15 mouse cellular contexts compared by ENCODE assay signal in genomic region chr4:8232393-8233111, GRCm38 (mm10). TPM values are rescaled to one million over a fixed set of nuclear protein-coding genes. Genes with fewer than 3 reads are reported as not detected.
DNase-seq lines count a peak whose midpoint lies in the region; ATAC-seq and TF ChIP-seq lines count a peak whose summit lies in the region.
"Had no signal": no experiment of that assay in that cellular context is flagged by ENCODE, and none has a peak within 500 bp of the region (broad histone marks: within the 10 kb centered on the region; RNA-seq: fewer than 3 reads in every experiment).

No protein-coding gene starts in this region.

- ATAC-seq in liver, embryonic 16.5 days (ENCODE audit: low read depth), result 0 out of 2 replicates have a peak, but pooled peaks have one; percentile 21
- no peak for ATAC-seq in liver, postnatal 0 days
- peak; percentile 58 for ATAC-seq in intestine, embryonic 16.5 days
- ATAC-seq: activated CD4-positive, CD25-positive, alpha-beta regulatory T cell, adult 4 months had no signal

- TF ChIP-seq EP300 in liver, postnatal 0 days (IDR thresholded peaks at IDR 0.05; ENCODE audit: low read depth), result no peak

- no peak overlapping the region for H3K4me3 ChIP-seq in liver, embryonic 16.5 days (ENCODE audit: low read depth, low read length)
- no peak overlapping the region for H3K4me3 ChIP-seq in liver, postnatal 0 days (ENCODE audit: low read depth, low read length)
- no peak overlapping the region for H3K4me3 ChIP-seq in intestine, embryonic 16.5 days (ENCODE audit: low read length)
- H3K4me3 ChIP-seq: erythroblast, embryonic 14.5 days; hindbrain, embryonic 10.5 days had no signal

- no peaks in the 10 kb centered on the region for H3K9me3 ChIP-seq in liver, embryonic 16.5 days (replicated peaks; ENCODE audit: control insufficient read depth, low read length)
- no peaks in the 10 kb centered on the region for H3K9me3 ChIP-seq in liver, postnatal 0 days (ENCODE audit: low read length)
- H3K9me3 ChIP-seq in intestine, embryonic 16.5 days (ENCODE audit: control insufficient read depth, low read length), result no peaks in the 10 kb centered on the region
- H3K9me3 ChIP-seq: hindbrain, embryonic 10.5 days had no signal

- no peaks in the 10 kb centered on the region for H3K27me3 ChIP-seq in liver, embryonic 16.5 days (ENCODE audit: control insufficient read depth, insufficient read depth, low read depth, low read length)
- H3K27me3 ChIP-seq in liver, postnatal 0 days (ENCODE audit: insufficient read depth, low read length), result no peaks in the 10 kb centered on the region
- H3K27me3 ChIP-seq in intestine, embryonic 16.5 days (replicated peaks; ENCODE audit: control insufficient read depth, insufficient read depth, low read length), result no peaks in the 10 kb centered on the region
- H3K27me3 ChIP-seq: CH12.LX had no signal

- H3K4me1 ChIP-seq in liver, embryonic 16.5 days (ENCODE audit: control insufficient read depth, low read depth, low read length), result no peaks in the 10 kb centered on the region
- 0 out of 2 replicates have a peak, but pooled peaks cover 4% of the 10 kb centered on the region for H3K4me1 ChIP-seq in liver, postnatal 0 days (ENCODE audit: insufficient read depth)
- peaks cover 9% of the 10 kb centered on the region; the same call in 1 of the 2 replicates for H3K4me1 ChIP-seq in intestine, embryonic 16.5 days (ENCODE audit: control insufficient read depth, insufficient read depth, low read length)

- no peak for DNase-seq in liver, postnatal 0 days
- peak; percentile 36 for DNase-seq in heart, adult 8-10 months (ENCODE audit: low spot score)
- DNase-seq in lung, postnatal 25 days (ENCODE audit: low spot score), result peak; percentile 20
- DNase-seq in cerebellum, postnatal 14 days, result no peak
- no peak for DNase-seq in urinary bladder, adult 2 months (ENCODE audit: low spot score)
- DNase-seq in gastrocnemius, adult 8-10 months (ENCODE audit: low spot score in 2 of 2), result no peak
- DNase-seq: cerebellum, adult 18-20 months; left cerebral cortex, postnatal 4 days; thymus, adult 2 months had no signal

- no peak overlapping the region for H3K4me2 ChIP-seq in liver, embryonic 16.5 days (ENCODE audit: low read depth, low read length)
- H3K4me2 ChIP-seq in liver, postnatal 0 days (ENCODE audit: low read depth, low read length), result no peak overlapping the region
- H3K4me2 ChIP-seq in intestine, embryonic 16.5 days (ENCODE audit: low read depth, low read length), result no peak overlapping the region

- no peak overlapping the region for H3K9ac ChIP-seq in liver, embryonic 16.5 days (ENCODE audit: low read depth, low read length)
- no peak overlapping the region for H3K9ac ChIP-seq in liver, postnatal 0 days (replicated peaks)
- no peak overlapping the region for H3K9ac ChIP-seq in intestine, embryonic 16.5 days (ENCODE audit: low read depth, low read length)

- WGBS in liver, embryonic 16.5 days (ENCODE audit: insufficient replicate concordance), result 25% methylated on average over 12 of the region's 12 CpGs
- WGBS in liver, postnatal 0 days (ENCODE audit: insufficient replicate concordance), result 32% methylated on average over 12 of the region's 12 CpGs
- 44% methylated on average over 12 of the region's 12 CpGs for WGBS in intestine, embryonic 16.5 days

- TF ChIP-seq CTCF in liver, postnatal 0 days (IDR thresholded peaks at IDR 0.05; ENCODE audit: low read depth), result no peak

- H3K27ac ChIP-seq in liver, embryonic 16.5 days (ENCODE audit: low read length), result no peak overlapping the region
- no peak overlapping the region for H3K27ac ChIP-seq in liver, postnatal 0 days (ENCODE audit: low read depth)
- peak overlapping the region; percentile 75 for H3K27ac ChIP-seq in intestine, embryonic 16.5 days (ENCODE audit: low read length)
- H3K27ac ChIP-seq: hindbrain, embryonic 10.5 days had no signal

- H3K36me3 ChIP-seq in liver, embryonic 16.5 days (ENCODE audit: control insufficient read depth, insufficient read depth), result no peaks in the 10 kb centered on the region
- H3K36me3 ChIP-seq in liver, postnatal 0 days (replicated peaks; ENCODE audit: insufficient read depth, low read length), result no peaks in the 10 kb centered on the region
- H3K36me3 ChIP-seq in intestine, embryonic 16.5 days (ENCODE audit: control insufficient read depth, insufficient read depth, low read length), result no peaks in the 10 kb centered on the region
- H3K36me3 ChIP-seq: hindbrain, embryonic 10.5 days had no signal

RNA-seq across cellular contexts. Expression of gene Car8, which starts 6.3 kb away (rescaled TPM):
- polyA plus RNA-seq in liver, embryonic 16.5 days (2015; fragmentation: Nextera tagmentation; extraction: Ambion mirVana), result 8.8 and 10.2 TPM in 2 replicates
- 8.6 and 10.3 TPM in 2 replicates for polyA plus RNA-seq in liver, postnatal 0 days (2015; fragmentation: Nextera tagmentation; extraction: Ambion mirVana)
- 10 to 100 TPM in 2 of 4 experiments, 1 to 10 TPM in 2; 9.6 to 14.0 (median 10.0) TPM for total RNA-seq in heart, adult 8-10 months (2022)
- polyA plus RNA-seq in intestine, embryonic 16.5 days (2015; fragmentation: Nextera tagmentation; extraction: Ambion mirVana), result 54.2 TPM in 2 replicates
- polyA plus RNA-seq in urinary bladder, adult 2 months (2012; rRNA removed), result 0.62 and 1.2 TPM in 2 replicates
- total RNA-seq in gastrocnemius, adult 8-10 months (2022), result 1 to 10 TPM; 1.6 to 2.8 (median 2.1) TPM
- total RNA-seq: CH12.LX had no signal
- polyA plus RNA-seq: activated CD4-positive, CD25-positive, alpha-beta regulatory T cell, adult 4 months; erythroblast, embryonic 14.5 days had no signal

Comparison
In these comparisons a context has a peak if more than half of its experiments do, and no peak if none do; other contexts are left out.
1. DNase-seq: peak in heart, adult 8-10 months (single experiment) and lung, postnatal 25 days (single experiment); none in liver, postnatal 0 days (single experiment), cerebellum, postnatal 14 days (0 of 2), urinary bladder, adult 2 months (single experiment) and gastrocnemius, adult 8-10 months (0 of 2).